Mouse (Mus musculus) Muller cell, postnatal 12 days (primary cell): ENCODE results near the gene Olfr998.
"Not testable (repeated sequence)": the region's sequence is repeated elsewhere in the genome, so short reads cannot be mapped to it uniquely, and the experiment has no call there.

Source experiments
- DNase-seq: peaks from one replicate; pipeline ENCODE4 v3.0.0-alpha.2; 2015; ENCODE audit errors: inconsistent ontology term

Olfr998 gene

GRCm38 (mm10) chr2:85588648-85589047, at the start of gene Olfr998:
TSS of gene Olfr998 (plus strand) at chr2:85588948.
- DNase-seq: not testable (repeated sequence)

GRCm38 (mm10) chr2:85554806-85555205, 33.9 kb upstream of the Olfr998 start:
- no peak for DNase-seq

- DNase-seq: no peak
These were observed 28.5 kb upstream of the Olfr998 start for GRCm38 (mm10) chr2:85560226-85560625.

GRCm38 (mm10) chr2:85561187-85561586, 27.6 kb upstream of the Olfr998 start:
- peak; percentile 45 for DNase-seq

GRCm38 (mm10) chr2:85578915-85579314, 9.8 kb upstream of the Olfr998 start, which contains the start of gene Olfr996:
TSS of gene Olfr996 (plus strand) at chr2:85579215.
- no peak for DNase-seq

- no peak for DNase-seq
These were observed 23.1 kb downstream of the Olfr998 start, which contains the start of gene Olfr1000 for GRCm38 (mm10) chr2:85611803-85612202. TSS of gene Olfr1000 (minus strand) at chr2:85611903.
